Mouse (Mus musculus) megakaryocyte, embryonic 14.5 days (primary cell): ENCODE data around the gene Calm3. TPM values are rescaled to one million over a fixed set of nuclear protein-coding genes. Genes with fewer than 3 reads are reported as not detected.

Experiments used
- H3K27me3 ChIP-seq: replicated peaks from 2 replicates; pipeline ENCODE3; 2012; ENCODE audit warnings: inconsistent platforms
- H3K36me3 ChIP-seq: replicated peaks from 2 replicates; pipeline ENCODE3; 2012; ENCODE audit warnings: low read length, inconsistent platforms, mixed read lengths
- H3K4me1 ChIP-seq: 2 replicates; pipeline ENCODE4 v1.6.1; 2012; ENCODE audit warnings: inconsistent platforms
- H3K4me3 ChIP-seq: replicated peaks from 2 replicates; pipeline ENCODE3; 2012; ENCODE audit warnings: moderate library complexity, mild to moderate bottlenecking, inconsistent platforms
- H3K9me3 ChIP-seq: 2 replicates; pipeline ENCODE4 v1.6.1; 2012; ENCODE audit warnings: inconsistent platforms
- FLI1 ChIP-seq: IDR thresholded peaks from 2 replicates; pipeline ENCODE4 v1.6.1; 2012; ENCODE audit warnings: low read length, inconsistent platforms, mixed read lengths
- GATA1 ChIP-seq: IDR thresholded peaks from 3 replicates; pipeline ENCODE4 v1.6.1; 2012; ENCODE audit warnings: mixed read lengths, low read length, inconsistent platforms, borderline replicate concordance
- polyA plus RNA-seq: library from polyadenylated mRNA; stranded (reverse); fragments of >175 nt; gene quantifications from 2 replicates; pipeline ENCODE4 v1.2.3, GENCODE M21; 2012; ENCODE audit warnings: low replicate concordance; ENCODE audit not compliant: insufficient read depth

Calm3 gene
- polyA plus RNA-seq, 1 experiment, result 866 TPM

DNA sequence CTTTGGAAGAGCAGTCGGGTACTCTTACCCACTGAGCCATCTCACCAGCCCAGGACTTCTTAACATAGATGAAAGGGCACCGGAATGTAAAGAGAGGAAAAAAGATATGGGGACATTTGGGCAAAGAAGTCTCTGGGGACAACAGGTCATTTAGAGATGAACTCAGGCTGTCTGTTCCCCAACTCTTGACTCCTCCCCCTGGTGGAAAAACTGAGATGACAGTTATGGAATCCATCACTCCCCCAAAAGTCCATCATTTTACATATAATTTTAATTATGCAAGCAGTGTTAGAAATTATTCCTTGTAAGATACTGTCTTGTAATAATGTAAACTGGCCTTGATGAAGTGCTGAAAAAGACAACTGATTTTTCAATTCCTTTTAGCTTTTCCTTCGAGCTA is 46.2 kb downstream of the Calm3 start:
- peaks cover 2% of the 10 kb centered on the region for H3K36me3 ChIP-seq
- no peak for TF ChIP-seq GATA1
- no peak for TF ChIP-seq FLI1
- H3K9me3 ChIP-seq, result peaks cover 8% of the 10 kb centered on the region; the same call in 1 of the 2 replicates
- H3K4me1 ChIP-seq, result peaks cover 51% of the 10 kb centered on the region
- peaks cover 31% of the 10 kb centered on the region for H3K27me3 ChIP-seq
- H3K4me3 ChIP-seq, result no peak overlapping the region

DNA sequence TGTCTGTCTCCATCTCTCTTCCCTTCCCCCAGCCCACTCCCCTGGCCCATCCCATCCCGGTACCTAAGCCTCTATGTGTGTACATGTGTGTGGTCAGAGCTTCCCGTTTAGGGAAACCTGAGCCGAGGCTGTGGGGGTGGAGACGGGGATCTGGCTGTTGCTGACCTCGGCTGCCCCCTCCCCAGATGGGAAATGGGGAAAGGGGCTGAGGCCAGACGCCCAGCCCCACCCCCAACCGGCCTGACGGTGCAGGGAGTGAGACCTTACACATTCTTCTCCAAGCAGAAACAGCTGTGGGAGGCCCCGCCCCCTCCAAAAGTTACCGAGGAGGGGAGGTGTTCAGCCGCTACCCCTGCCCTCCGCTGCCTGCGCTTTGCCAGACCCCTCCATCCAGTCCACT is 47.3 kb downstream of the Calm3 start:
- Histone ChIP-seq H3K4me1 (peaks cover 51% of the 10 kb centered on the region), H3K36me3 (peaks cover 13% of the 10 kb centered on the region), H3K4me3 (peak overlapping the region; percentile 69), H3K9me3 (no peaks in the 10 kb centered on the region), H3K27me3 (peaks cover 23% of the 10 kb centered on the region)
- TF ChIP-seq GATA1 (no peak), FLI1 (no peak)

DNA sequence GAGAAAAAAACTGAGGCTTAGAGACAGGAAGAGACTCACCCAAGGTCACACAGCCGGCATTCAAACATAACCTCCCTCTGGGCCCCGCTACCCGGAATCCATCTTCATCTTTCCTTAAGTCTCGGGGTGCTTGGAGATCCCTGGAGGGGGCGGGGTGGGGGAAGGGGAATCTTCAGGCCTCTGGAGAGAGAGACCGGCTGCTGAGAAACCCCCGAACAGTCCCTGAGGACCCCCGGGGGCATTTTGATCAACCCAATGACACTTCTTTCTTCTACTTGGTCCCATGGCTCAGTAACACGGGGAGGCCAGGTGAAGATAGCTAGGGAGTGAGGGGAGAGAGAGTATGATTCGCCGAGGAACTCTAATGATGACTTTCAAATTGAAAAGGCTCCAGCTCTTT is 47.9 kb downstream of the Calm3 start:
- Histone ChIP-seq H3K4me1 (peaks cover 51% of the 10 kb centered on the region), H3K36me3 (peaks cover 19% of the 10 kb centered on the region), H3K9me3 (no peaks in the 10 kb centered on the region), H3K27me3 (peaks cover 18% of the 10 kb centered on the region), H3K4me3 (no peak overlapping the region)
- TF ChIP-seq GATA1 (no peak), FLI1 (no peak)

DNA sequence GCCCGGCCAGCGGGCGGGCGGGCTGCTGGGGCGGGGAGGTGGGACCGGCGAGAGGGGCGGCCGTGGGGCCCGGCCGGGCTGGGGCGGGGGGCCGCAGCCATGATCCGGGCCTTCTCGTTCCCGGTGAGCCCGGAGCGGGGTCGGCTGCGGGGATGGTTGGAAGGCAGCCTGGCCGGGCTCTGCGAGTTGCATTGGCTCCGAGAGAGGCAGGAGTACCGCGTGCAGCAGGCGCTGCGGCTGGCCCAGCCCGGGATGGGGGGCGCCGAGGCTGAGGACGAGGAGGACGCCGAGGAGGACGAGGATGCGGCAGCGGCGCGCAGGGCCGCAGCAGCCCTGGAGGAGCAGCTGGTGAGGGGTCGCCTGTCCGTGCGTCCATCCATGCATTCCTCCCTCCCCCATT is 48.6 kb downstream of the Calm3 start:
- peaks cover 13% of the 10 kb centered on the region for H3K27me3 ChIP-seq
- TF ChIP-seq GATA1 (no peak), FLI1 (no peak)
- no peaks in the 10 kb centered on the region for H3K9me3 ChIP-seq
- peaks cover 26% of the 10 kb centered on the region for H3K36me3 ChIP-seq
- peaks cover 45% of the 10 kb centered on the region for H3K4me1 ChIP-seq
- H3K4me3 ChIP-seq, result peak overlapping the region; percentile 95

DNA sequence AGATGAGACGGTGACA is 48.8 kb downstream of the Calm3 start, which contains the start of gene Dact3:
Dact3 (plus strand) TSS at position 8 of the 16 bp plus-strand sequence.
- Histone ChIP-seq H3K4me1 (peaks cover 43% of the 10 kb centered on the region), H3K9me3 (no peaks in the 10 kb centered on the region), H3K4me3 (peak within 1 kb of the TSS; percentile 95), H3K27me3 (peaks cover 13% of the 10 kb centered on the region), H3K36me3 (peaks cover 28% of the 10 kb centered on the region)
- TF ChIP-seq GATA1 (no peak), FLI1 (no peak)

DNA sequence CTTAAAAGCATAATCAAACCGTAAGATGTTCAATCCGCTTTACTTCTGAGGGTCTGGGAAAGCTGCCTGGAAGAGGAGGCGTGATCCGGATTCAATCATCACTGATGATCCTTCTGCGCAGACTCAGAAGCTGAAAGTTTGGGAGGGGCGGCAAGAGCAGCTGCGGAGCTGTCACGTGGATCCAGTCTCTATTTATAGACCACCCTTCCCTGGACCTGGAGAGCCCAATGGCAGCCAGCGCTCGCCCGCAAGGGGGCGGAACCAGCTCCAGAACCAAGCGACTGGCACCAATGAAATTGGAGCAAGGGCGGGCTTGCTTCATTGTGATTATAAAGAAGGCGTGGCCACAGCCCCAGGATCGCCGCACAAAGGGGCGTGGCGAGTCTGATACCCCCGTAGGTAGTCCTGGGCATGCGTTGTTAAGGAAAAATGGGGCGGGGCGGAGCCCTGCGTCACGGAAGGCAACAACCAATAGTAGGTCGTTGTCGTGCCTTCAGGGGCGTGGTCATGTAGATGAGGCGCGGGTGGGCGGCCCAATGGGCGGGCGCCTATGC is 49.1 kb downstream of the Calm3 start:
- TF ChIP-seq FLI1 (no peak), GATA1 (no peak)
- peak overlapping the region; percentile 95 for H3K4me3 ChIP-seq

DNA sequence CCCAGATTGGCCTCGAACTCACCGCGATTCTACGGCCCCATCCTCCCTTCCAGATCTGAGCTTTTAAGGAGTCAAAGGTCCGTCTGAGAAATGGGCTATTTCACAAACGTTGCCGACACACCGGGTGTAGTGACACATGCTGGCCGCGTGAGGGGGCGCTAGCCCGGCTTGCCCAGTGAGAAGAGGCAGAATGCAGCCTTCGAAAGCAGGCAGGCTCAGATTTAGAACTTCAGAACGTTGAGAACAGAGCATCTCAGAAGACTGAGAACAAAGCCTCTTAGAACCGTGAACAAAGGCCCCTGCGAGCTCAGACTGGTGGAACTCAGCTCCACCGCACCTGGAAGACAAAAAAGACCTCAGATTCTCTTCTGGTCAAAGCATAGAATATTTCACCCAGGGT is 49.7 kb downstream of the Calm3 start:
- TF ChIP-seq FLI1 (no peak), GATA1 (no peak)
- peaks cover 39% of the 10 kb centered on the region for H3K4me1 ChIP-seq
- peaks cover 37% of the 10 kb centered on the region for H3K36me3 ChIP-seq
- H3K27me3 ChIP-seq, result peaks cover 11% of the 10 kb centered on the region
- no peaks in the 10 kb centered on the region for H3K9me3 ChIP-seq
- peak overlapping the region; percentile 95 for H3K4me3 ChIP-seq

More for the DNA sequence above, 49.1 kb downstream of the Calm3 start:
- peaks cover 13% of the 10 kb centered on the region for H3K27me3 ChIP-seq
- peaks cover 31% of the 10 kb centered on the region for H3K36me3 ChIP-seq
- H3K4me1 ChIP-seq, result peaks cover 41% of the 10 kb centered on the region
- H3K9me3 ChIP-seq, result no peaks in the 10 kb centered on the region

DNA sequence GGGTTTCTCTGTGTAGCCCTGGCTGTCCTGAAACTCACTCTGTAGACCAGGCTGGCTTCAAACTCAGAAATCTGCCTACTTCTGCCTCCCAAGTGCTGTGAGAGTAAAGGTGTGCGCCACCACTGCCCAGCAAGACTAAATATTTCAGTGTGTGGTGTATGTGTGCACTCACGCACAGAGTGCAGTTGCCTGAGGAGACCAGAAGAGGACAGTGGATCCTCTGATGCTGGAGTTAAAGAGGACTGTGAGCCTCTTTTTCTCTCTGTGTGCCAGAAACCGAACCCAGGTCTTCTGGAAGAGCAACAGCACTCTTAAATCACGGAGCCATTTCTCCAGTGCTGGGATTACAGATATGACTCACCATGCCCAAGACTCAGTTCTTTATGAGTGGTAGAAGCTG is 50.5 kb downstream of the Calm3 start:
- peaks cover 9% of the 10 kb centered on the region for H3K27me3 ChIP-seq
- H3K9me3 ChIP-seq, result no peaks in the 10 kb centered on the region
- H3K36me3 ChIP-seq, result peaks cover 45% of the 10 kb centered on the region
- H3K4me3 ChIP-seq, result no peak overlapping the region
- peaks cover 38% of the 10 kb centered on the region for H3K4me1 ChIP-seq
- TF ChIP-seq FLI1 (no peak), GATA1 (no peak)

DNA sequence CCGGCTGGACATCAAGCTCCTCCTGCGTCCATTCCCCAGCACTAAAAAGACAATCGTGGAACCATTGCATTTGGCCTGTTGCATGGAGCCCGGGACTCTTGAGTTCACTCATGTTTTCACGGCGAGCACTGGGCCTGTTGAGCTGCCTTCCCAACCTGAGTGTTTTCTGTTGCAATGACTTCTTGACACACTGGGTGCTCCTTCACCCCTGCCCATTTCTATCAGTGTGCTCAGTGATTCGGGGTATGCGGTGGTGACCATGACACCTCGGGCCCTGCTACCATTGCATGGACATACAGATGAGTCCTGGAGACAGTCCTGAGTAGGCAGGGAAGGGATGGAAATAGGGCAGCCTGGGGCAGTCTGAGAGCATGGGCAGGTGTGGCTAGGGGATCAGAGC is 51.4 kb downstream of the Calm3 start:
- H3K9me3 ChIP-seq, result no peaks in the 10 kb centered on the region
- H3K4me3 ChIP-seq, result no peak overlapping the region
- H3K27me3 ChIP-seq, result peaks cover 9% of the 10 kb centered on the region
- TF ChIP-seq GATA1, result no peak
- H3K36me3 ChIP-seq, result peaks cover 53% of the 10 kb centered on the region
- H3K4me1 ChIP-seq, result peaks cover 38% of the 10 kb centered on the region

DNA sequence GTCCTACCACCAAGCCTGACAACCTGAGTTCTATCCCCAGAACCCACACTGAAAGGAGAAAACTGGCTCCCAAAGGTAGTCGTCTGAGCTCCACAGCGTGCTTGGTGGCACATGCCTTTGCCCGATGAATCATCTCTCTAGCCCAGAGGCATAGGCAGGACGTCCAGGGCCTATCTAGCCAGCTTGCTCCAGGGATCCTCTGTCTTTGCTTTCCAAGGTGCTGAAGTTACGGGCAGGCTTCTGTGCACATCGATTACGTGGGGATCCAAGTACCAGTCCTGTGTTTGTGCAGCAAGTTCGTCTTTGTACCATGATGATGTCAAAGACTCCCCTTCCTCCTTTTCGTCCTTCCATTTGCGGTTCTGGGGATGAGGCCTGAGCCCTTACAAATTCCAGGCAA is 52.3 kb downstream of the Calm3 start:
- TF ChIP-seq FLI1, result no peak
- TF ChIP-seq GATA1, result no peak
- peaks cover 62% of the 10 kb centered on the region for H3K36me3 ChIP-seq
- no peak overlapping the region for H3K4me3 ChIP-seq

DNA sequence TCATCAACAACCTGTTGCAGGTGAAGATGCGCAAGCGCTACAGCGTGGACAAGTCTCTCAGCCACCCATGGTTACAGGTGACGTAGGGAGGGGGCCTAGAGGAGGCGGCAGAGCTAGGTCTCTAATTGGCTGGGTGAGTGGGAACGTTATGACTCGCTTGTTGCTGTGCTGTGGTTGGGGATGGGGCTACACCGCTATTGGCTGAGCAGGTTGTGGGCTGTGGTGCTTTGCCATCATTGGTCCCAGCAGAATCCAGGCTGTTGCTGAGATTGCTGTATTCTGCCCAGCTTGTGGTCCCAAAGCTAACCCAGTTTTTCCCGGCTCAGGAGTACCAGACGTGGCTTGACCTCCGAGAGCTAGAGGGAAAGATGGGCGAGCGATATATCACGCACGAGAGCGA is 54.4 kb downstream of the Calm3 start:
- TF ChIP-seq FLI1, result no peak
- TF ChIP-seq GATA1, result no peak
- Histone ChIP-seq H3K27me3 (no peaks in the 10 kb centered on the region), H3K36me3 (peaks cover 83% of the 10 kb centered on the region), H3K4me3 (no peak overlapping the region), H3K9me3 (no peaks in the 10 kb centered on the region), H3K4me1 (peaks cover 26% of the 10 kb centered on the region)

More for the DNA sequence above, 52.3 kb downstream of the Calm3 start:
- no peaks in the 10 kb centered on the region for H3K9me3 ChIP-seq
- H3K4me1 ChIP-seq, result peaks cover 31% of the 10 kb centered on the region
- peaks cover 5% of the 10 kb centered on the region for H3K27me3 ChIP-seq
